Mouse (Mus musculus) hindbrain, embryonic 12.5 days (tissue): ENCODE measurements around the gene Sash3. TPM values are rescaled to one million over a fixed set of nuclear protein-coding genes. Genes with fewer than 3 reads are reported as not detected.

ENCODE experiments used
- ATAC-seq: fragments of 200-750 bp; cut with Nextera tagmentation; 2 replicates; pipeline ENCODE4 v1.8.0; 2017; ENCODE audit warnings: moderate TSS enrichment; ENCODE audit not compliant: low FRiP score
- H3K27ac ChIP-seq: fragments of 300-500 bp; sonication (generic); 2 replicates; pipeline ENCODE4 v1.5.1; 2016; ENCODE audit warnings: mild to moderate bottlenecking
- H3K27me3 ChIP-seq: fragments of 300-500 bp; sonication (generic); 2 replicates; pipeline ENCODE4 v1.6.1; 2016; ENCODE audit warnings: mild to moderate bottlenecking
- H3K36me3 ChIP-seq: fragments of 300-500 bp; sonication (generic); 2 replicates; pipeline ENCODE4 v1.6.1; 2016; ENCODE audit warnings: mild to moderate bottlenecking
- H3K4me1 ChIP-seq: fragments of 300-500 bp; sonication (generic); 2 replicates; pipeline ENCODE4 v1.6.1; 2016
- H3K4me2 ChIP-seq: fragments of 300-500 bp; sonication (generic); replicated peaks from 2 replicates; pipeline ENCODE4 v1.6.1; 2016; ENCODE audit warnings: mild to moderate bottlenecking
- H3K4me3 ChIP-seq: fragments of 300-500 bp; sonication (generic); 2 replicates; pipeline ENCODE4 v1.5.1; 2016; ENCODE audit warnings: mild to moderate bottlenecking
- H3K9ac ChIP-seq: fragments of 300-500 bp; sonication (generic); 2 replicates; pipeline ENCODE4 v1.6.1; 2016; ENCODE audit warnings: mild to moderate bottlenecking, moderate library complexity
- H3K9me3 ChIP-seq: fragments of 300-500 bp; sonication (generic); replicated peaks from 2 replicates; pipeline ENCODE4 v1.6.1; 2016; ENCODE audit warnings: mild to moderate bottlenecking
- WGBS: fragments of 180-500 bp; shearing (Covaris S2); methylation state at CpG from one replicate; pipeline ENCODE4 v1.1.7; 2016; 5-methylcytosine and 5-hydroxymethylcytosine counted together
- polyA plus RNA-seq: library from polyadenylated mRNA; unstranded; fragments of >200 nt; fragmentation: Nextera tagmentation; extraction: Ambion mirVana; gene quantifications from 2 replicates; pipeline ENCODE4 v1.2.1, GENCODE M21; 2016

Gene Sash3
- polyA plus RNA-seq, 1 experiment from 2014 or later: 1.0 TPM

DNA sequence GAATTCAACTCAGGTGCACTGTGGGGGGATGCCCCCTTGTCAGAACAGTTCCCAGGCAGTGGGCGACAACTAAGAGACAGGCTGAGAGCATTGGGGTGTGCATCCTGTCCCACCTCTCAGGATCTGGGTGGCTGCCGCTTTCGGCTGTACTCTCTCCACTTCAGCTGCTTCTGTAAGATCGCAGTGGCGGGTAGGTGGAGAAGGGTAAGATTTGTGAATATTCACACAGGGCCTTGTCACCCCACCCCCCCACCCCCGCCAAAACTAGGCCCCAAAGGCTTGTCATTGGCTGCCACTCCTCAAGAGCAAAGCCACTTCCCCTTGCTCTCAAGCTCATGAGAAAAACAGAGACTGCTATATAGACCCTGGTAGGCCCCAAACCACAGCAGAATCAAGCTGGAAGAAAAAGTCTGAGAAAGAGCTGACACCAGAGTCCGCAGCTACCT, 1.5 kb downstream of the Sash3 start:
- H3K36me3 ChIP-seq: no peaks in the 10 kb centered on the region
- H3K9ac ChIP-seq: no peak overlapping the region
- no peak overlapping the region for H3K4me3 ChIP-seq
- 86% methylated on average over 7 of the region's 7 CpGs for WGBS
- H3K9me3 ChIP-seq: no peaks in the 10 kb centered on the region
- H3K4me1 ChIP-seq: no peaks in the 10 kb centered on the region
- H3K27me3 ChIP-seq: no peaks in the 10 kb centered on the region
- no peak overlapping the region for H3K27ac ChIP-seq
- ATAC-seq: no peak
- H3K4me2 ChIP-seq: no peak overlapping the region

DNA sequence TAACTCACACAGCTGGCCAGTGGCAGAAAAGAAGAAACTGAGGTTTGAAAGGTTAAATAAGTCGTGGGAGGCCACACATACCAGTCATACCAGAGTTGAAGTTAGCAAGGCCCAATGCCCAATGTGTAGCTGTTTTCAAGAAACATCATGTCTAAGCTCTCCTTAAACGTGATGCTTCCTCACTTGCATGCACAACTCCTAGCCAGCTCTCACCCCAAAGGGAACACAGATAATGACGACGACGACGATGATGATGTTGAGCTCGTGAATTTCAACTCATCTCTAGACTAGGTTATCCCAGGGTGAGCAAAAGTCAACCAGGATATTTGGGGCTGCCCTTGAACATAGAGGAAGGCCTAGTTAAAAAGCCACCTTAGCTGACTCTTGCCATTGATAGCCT, 5.9 kb downstream of the Sash3 start:
- Histone ChIP-seq H3K4me1 (no peaks in the 10 kb centered on the region), H3K4me3 (no peak overlapping the region), H3K9me3 (no peaks in the 10 kb centered on the region), H3K27ac (no peak overlapping the region), H3K36me3 (no peaks in the 10 kb centered on the region), H3K9ac (no peak overlapping the region), H3K27me3 (no peaks in the 10 kb centered on the region), H3K4me2 (no peak overlapping the region)
- no peak for ATAC-seq
- WGBS: 77% methylated on average over 7 of the region's 7 CpGs

DNA sequence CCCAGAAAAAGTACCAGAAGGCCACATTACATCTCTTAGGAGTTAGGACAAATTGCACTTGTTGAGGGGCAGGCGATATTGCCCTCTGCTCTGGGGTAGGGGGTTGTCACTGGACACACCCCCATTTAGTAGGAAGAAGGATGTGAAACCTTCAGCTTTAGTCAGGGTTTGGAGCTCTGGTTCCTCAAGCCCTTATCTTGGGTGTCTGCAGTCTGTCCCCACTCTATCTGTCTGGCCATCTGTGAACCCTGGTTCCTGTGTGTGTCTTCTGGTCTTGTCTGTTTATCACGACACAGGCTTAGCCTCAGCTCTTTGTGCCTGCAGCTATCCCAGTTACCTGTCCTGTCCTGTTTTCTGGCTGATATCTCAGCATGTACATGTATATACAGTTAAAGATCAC, 7.2 kb downstream of the Sash3 start:
- whole genome bisulfite sequencing: 86% methylated on average over 2 of the region's 2 CpGs
- H3K36me3 ChIP-seq: no peaks in the 10 kb centered on the region
- H3K4me2 ChIP-seq: no peak overlapping the region
- H3K27me3 ChIP-seq: no peaks in the 10 kb centered on the region
- H3K27ac ChIP-seq: no peak overlapping the region
- no peaks in the 10 kb centered on the region for H3K4me1 ChIP-seq
- no peak overlapping the region for H3K4me3 ChIP-seq
- no peaks in the 10 kb centered on the region for H3K9me3 ChIP-seq
- ATAC-seq: no peak
- H3K9ac ChIP-seq: no peak overlapping the region

DNA sequence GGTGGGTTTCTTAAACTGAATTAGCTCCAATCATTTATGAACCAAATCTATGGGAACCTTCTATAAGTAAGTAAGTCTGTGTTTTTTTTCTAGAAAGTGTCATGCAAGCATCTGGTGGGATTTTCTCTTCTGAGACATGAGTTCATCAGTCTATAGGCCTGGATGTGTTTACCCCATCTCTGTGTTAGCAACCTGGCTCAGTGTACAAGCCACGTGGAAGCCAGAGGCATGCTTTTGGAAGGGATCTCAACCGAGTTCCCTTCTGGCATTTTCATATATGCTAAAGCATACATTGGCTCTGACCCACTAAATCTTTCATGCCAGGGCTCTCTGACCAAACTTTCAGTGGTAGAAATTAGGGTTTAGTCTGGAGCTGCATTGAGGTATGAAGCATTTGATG, 7.7 kb downstream of the Sash3 start:
- H3K4me3 ChIP-seq: no peak overlapping the region
- ATAC-seq: no peak

DNA sequence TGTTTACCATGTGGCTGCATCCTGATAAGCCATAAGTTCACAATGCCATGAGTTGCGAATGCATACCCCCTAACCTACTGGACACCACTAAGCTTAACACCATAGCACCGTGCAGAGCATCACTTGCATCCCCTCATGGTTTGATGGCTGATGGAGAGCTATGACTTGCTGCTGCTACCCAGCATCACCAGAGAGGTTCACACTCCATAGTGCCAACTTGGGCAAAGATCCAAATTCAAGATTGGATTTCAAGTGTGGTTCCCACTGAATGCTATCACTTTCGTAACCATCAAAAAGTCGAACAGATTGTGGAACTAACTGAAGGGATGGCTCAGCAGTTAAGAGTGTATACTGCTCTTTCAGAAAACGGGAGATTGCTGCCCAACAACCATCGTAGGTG, 9.3 kb downstream of the Sash3 start:
- H3K9ac ChIP-seq: no peak overlapping the region

More for the DNA sequence above, 7.7 kb downstream of the Sash3 start:
- 58% methylated on average over 2 of the region's 2 CpGs for WGBS
- Histone ChIP-seq H3K27me3 (no peaks in the 10 kb centered on the region), H3K4me1 (no peaks in the 10 kb centered on the region), H3K27ac (no peak overlapping the region), H3K9ac (no peak overlapping the region), H3K9me3 (no peaks in the 10 kb centered on the region), H3K4me2 (no peak overlapping the region), H3K36me3 (no peaks in the 10 kb centered on the region)

DNA sequence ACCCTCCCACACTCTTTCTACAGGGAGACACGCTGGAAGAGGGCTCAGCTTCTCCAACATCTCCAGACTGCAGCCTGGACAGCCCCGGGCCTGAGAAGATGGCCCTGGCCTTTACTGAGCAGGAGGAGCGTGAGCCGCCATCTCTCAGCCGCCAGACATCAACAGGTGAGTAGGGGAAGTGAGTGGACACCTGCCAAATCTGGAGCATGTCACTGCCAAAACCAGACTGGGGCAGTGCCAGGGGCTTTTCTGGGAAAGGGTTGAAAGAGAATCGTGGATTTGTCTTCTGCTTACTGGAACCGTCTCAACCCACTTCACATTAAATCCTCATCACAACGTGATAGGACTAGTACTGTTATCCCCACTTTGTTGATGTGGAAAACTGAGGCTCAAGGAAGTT, 11.2 kb downstream of the Sash3 start:
- H3K4me1 ChIP-seq: no peaks in the 10 kb centered on the region
- H3K4me3 ChIP-seq: no peak overlapping the region
- H3K4me2 ChIP-seq: no peak overlapping the region
- no peaks in the 10 kb centered on the region for H3K36me3 ChIP-seq
- no peaks in the 10 kb centered on the region for H3K9me3 ChIP-seq
- no peak for ATAC-seq
- no peaks in the 10 kb centered on the region for H3K27me3 ChIP-seq
- no peak overlapping the region for H3K9ac ChIP-seq
- WGBS: 91% methylated on average over 8 of the region's 8 CpGs
- H3K27ac ChIP-seq: no peak overlapping the region

More for the DNA sequence above, 9.3 kb downstream of the Sash3 start:
- Histone ChIP-seq H3K4me2 (no peak overlapping the region), H3K9me3 (no peaks in the 10 kb centered on the region), H3K4me1 (no peaks in the 10 kb centered on the region), H3K36me3 (no peaks in the 10 kb centered on the region), H3K27ac (no peak overlapping the region), H3K4me3 (no peak overlapping the region), H3K27me3 (no peaks in the 10 kb centered on the region)
- no peak for ATAC-seq
- WGBS: 86% methylated on average over 6 of the region's 6 CpGs

DNA sequence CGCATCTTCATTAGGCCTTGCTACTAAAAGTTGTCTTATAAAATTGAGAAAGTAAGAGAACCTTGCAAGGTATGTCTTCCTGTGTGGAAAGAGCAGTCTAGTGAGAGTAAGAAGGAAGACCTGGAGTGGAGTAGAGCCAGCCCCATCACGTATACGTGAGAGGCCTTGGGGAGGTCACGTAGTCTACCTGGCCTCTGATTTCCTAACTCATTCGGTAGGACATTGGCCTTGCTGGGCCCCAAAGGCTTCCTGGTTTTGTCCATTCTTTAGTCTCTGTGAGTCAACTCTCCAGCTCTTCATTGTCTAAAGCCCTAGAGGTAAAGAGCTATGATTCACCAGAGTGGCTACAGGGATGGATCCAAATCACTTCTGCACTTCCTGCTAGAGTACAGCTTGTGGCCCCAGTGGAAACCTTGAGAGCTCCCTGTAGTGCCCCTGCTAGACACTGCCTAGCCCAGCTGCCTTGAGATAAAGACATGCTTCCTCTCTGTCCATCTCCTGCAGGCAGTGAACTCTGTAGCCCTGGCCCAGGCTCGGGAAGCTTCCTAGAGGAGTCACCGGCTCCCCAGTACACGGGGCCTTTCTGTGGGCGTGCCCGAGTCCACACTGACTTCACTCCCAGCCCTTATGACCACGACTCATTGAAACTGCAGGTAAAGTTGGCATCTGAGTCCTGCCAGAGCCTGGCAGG, 12.1 kb downstream of the Sash3 start:
- H3K4me2 ChIP-seq: no peak overlapping the region
- ATAC-seq: no peak
- H3K27me3 ChIP-seq: no peaks in the 10 kb centered on the region
- H3K4me1 ChIP-seq: no peaks in the 10 kb centered on the region
- no peaks in the 10 kb centered on the region for H3K9me3 ChIP-seq
- H3K4me3 ChIP-seq: no peak overlapping the region
- no peaks in the 10 kb centered on the region for H3K36me3 ChIP-seq
- H3K9ac ChIP-seq: no peak overlapping the region
- WGBS: 87% methylated on average over 11 of the region's 11 CpGs
- H3K27ac ChIP-seq: no peak overlapping the region

DNA sequence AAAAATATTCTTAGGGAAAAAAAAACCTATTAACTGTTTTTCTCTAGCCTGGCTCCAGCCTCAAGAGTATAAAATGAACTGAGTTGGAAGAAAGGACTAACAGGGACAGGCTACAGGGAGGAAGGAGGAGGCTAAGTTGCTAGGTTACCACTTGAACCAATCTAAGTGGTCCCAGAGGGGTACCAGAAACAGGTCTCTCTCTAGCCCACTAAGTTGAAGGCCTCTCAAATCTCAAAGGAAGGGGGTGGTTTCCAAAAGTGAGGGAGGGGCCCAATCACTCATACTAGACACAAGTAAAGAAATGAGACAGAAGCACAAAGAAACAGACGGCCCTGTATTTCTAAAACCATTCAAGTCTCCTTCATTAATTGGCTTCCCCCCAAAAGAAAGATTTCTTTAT, 23.7 kb downstream of the Sash3 start:
- Histone ChIP-seq H3K4me3 (no peak overlapping the region), H3K36me3 (peaks cover 2% of the 10 kb centered on the region; the same call in 1 of the 2 replicates), H3K9me3 (no peaks in the 10 kb centered on the region), H3K9ac (no peak overlapping the region), H3K4me2 (no peak overlapping the region), H3K27me3 (no peaks in the 10 kb centered on the region), H3K27ac (no peak overlapping the region), H3K4me1 (0 out of 2 replicates have a peak, but pooled peaks cover 2% of the 10 kb centered on the region)
- 17% methylated on average over 1 of the region's 1 CpGs for WGBS
- peak; percentile 73; the same call in 1 of the 2 replicates for ATAC-seq

DNA sequence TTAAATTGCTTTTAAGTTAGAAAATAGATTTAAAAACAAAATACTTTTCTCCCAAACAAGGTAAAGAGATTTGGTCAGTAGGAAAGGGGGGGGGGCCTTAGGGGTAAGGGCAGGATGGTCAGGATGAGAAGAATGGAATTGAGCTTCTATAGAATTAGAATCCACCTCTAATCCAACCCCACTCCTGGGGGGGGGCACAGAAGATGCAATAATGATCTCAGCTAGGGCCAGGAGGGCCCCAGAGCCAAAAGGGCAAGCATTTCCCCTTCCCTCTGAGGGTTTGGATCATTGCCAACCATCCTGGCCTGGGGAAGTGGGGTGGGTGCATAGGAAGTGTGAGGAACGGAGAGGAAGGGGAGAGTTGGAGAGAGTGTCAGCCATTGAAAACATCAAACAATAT, 24.1 kb downstream of the Sash3 start:
- WGBS: 44% methylated on average over 1 of the region's 1 CpGs
- Histone ChIP-seq H3K27ac (no peak overlapping the region), H3K4me2 (no peak overlapping the region), H3K27me3 (no peaks in the 10 kb centered on the region), H3K9ac (no peak overlapping the region), H3K4me3 (no peak overlapping the region), H3K36me3 (peaks cover 7% of the 10 kb centered on the region), H3K4me1 (0 out of 2 replicates have a peak, but pooled peaks cover 2% of the 10 kb centered on the region), H3K9me3 (no peaks in the 10 kb centered on the region)
- ATAC-seq: 0 out of 2 replicates have a peak, but pooled peaks have one; percentile 46

DNA sequence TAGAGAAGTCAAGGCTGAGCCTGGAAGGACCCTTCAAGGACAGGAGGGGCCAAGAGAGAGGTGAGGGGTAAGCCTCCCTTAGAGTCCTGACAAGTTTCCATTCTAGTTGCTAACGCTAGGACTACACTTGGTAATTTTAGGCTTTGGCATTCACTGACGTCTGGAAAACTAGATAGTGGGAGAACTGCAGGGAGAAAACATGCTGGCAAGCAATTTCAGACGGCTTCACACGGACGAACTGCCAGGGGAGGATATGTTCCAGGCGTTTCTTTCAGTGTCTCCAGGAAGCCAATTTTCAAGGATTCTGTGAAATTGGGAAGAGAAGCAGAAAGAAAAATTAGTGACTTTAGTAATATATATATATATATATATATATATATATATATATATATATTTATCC, 35.6 kb downstream of the Sash3 start:
- Histone ChIP-seq H3K27me3 (no peaks in the 10 kb centered on the region), H3K36me3 (0 out of 2 replicates have a peak, but pooled peaks cover 4% of the 10 kb centered on the region), H3K4me1 (no peaks in the 10 kb centered on the region), H3K9me3 (no peaks in the 10 kb centered on the region), H3K4me2 (no peak overlapping the region), H3K27ac (no peak overlapping the region), H3K9ac (no peak overlapping the region), H3K4me3 (no peak overlapping the region)
- 84% methylated on average over 6 of the region's 6 CpGs for WGBS
- ATAC-seq: no peak

DNA sequence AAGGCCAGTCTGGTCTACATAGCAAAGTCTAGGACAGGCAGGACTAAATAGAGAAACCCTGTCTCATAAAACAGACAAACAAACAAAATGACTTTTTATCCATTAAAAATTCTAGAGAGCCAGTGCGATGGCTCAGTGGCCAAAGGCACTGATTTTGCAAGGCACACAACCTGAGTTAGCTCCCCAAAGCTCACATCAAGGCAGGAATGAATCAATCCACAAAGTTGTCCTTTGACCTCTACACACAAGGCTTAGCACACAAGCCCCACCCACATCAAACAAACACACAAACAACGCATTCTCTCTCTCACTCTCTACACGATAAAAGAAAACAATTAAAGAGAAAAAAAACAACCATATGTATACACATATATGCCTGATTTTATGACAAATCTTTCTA, 38.5 kb downstream of the Sash3 start:
- H3K4me2 ChIP-seq: no peak overlapping the region
- H3K4me1 ChIP-seq: no peaks in the 10 kb centered on the region
- no peaks in the 10 kb centered on the region for H3K36me3 ChIP-seq
- H3K27me3 ChIP-seq: no peaks in the 10 kb centered on the region
- H3K4me3 ChIP-seq: no peak overlapping the region
- 84% methylated on average over 3 of the region's 3 CpGs for WGBS
- H3K9me3 ChIP-seq: no peaks in the 10 kb centered on the region
- no peak overlapping the region for H3K9ac ChIP-seq
- no peak overlapping the region for H3K27ac ChIP-seq
- ATAC-seq: no peak

DNA sequence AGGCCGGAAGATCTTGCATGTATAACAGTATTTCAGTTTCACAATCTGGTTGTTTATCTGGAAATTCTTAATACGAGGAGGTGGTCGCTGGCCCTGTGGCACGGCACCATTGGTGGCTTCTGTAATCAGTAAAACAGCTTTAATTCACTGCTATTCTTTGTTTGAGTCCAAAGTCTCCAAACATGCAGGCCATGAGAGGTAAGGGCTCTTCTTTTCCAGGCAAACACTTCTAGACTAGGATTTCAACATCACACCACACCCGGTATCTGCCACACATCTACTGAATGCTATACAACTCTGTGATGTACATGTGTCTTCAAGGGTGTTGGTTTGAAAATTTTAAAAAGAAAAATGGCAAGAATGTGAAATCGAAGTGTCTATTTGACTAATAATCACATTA, 45.0 kb downstream of the Sash3 start:
- 93% methylated on average over 6 of the region's 6 CpGs for WGBS
- Histone ChIP-seq H3K4me3 (no peak overlapping the region), H3K4me2 (no peak overlapping the region), H3K4me1 (no peaks in the 10 kb centered on the region), H3K9ac (no peak overlapping the region), H3K36me3 (no peaks in the 10 kb centered on the region), H3K9me3 (no peaks in the 10 kb centered on the region), H3K27me3 (no peaks in the 10 kb centered on the region), H3K27ac (no peak overlapping the region)
- no peak for ATAC-seq
